Mouse (Mus musculus): Measurements from ENCODE around the gene Heg1.

- TF ChIP-seq EP300 (IDR thresholded peaks at IDR 0.05; ENCODE audit: low read depth) (no peak), CTCF (IDR thresholded peaks at IDR 0.05; ENCODE audit: low read depth) (no peak)
Measured at GRCm38 (mm10) chr16:33666985-33667538, 17.1 kb upstream of the Heg1 start.
